Mouse (Mus musculus): ENCODE data around the gene Snx4.

Gene Snx4

GRCm38 (mm10) chr16:33344379-33344778 lies 93.1 kb downstream of the Snx4 start:
- DNase-seq: no peak

DNA sequence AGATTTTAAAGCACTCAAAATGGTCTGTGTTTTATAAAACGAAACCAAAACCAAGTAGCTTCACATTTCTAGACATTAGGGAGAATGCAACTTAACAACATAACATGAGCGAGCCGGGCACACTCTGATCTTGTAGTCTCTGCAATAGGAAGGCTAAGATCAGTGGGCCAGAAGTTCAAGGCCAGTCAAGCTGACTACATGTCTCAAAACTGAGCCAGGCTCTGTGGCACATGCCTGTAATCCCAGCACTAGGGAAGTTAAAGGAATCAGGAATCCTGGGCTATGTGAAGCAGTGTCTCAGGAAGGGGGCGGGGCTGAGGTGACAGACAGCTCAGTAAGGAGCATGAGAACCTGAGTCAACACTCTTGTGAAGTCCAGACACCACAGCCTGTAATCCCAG lies 93.6 kb downstream of the Snx4 start:
- no peak for DNase-seq

- no peak for DNase-seq
Observed at GRCm38 (mm10) chr16:33346376-33346775, 95.1 kb downstream of the Snx4 start.

DNA sequence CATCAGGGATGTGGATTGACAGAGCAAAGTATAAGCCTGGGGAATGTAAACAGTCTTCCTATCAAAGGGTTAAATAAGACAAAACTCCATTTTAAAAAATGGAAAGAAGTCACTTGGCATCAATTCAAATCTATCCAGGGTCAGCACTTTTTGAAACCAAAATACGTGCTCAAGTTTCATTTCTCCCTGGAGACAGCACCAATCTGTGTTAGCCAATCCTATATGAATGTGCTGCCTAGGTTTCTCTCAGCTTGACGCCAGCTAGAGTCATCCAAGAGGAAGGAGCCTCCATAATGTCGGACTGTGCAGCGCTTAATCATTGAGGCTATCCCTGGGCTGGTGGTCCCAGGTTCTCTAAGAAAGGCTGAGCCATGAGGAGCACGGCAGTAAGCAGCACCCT lies 95.9 kb downstream of the Snx4 start:
- no peak for DNase-seq

All from cerebellum, adult 11-12 months (tissue).